Mouse (Mus musculus) ES-Bruce4 (cell line): ENCODE measurements around the gene Slc12a1. TPM values are rescaled to one million over a fixed set of nuclear protein-coding genes. Genes with fewer than 3 reads are reported as not detected.
A peak's percentile ranks its signal among the peaks of the same experiment; 100 is the strongest.

Experiments used
- H3K27ac ChIP-seq: 2 replicates; pipeline ENCODE4 v1.5.1; 2012; ENCODE audit warnings: low read length, inconsistent platforms; ENCODE audit not compliant: insufficient read depth
- H3K27me3 ChIP-seq: 2 replicates; pipeline ENCODE4 v1.6.1; 2012; ENCODE audit warnings: mild to moderate bottlenecking, low read length, inconsistent platforms; ENCODE audit not compliant: control insufficient read depth, poor library complexity, insufficient read depth, severe bottlenecking
- H3K36me3 ChIP-seq: 2 replicates; pipeline ENCODE4 v1.6.1; 2012; ENCODE audit warnings: inconsistent platforms, mild to moderate bottlenecking, low read length, moderate library complexity; ENCODE audit not compliant: control insufficient read depth, poor library complexity, insufficient read depth, severe bottlenecking
- H3K4me1 ChIP-seq: one replicate; pipeline ENCODE4 v1.8.1; 2011; ENCODE audit warnings: low read length; ENCODE audit not compliant: control insufficient read depth, insufficient read depth
- H3K4me3 ChIP-seq: 2 replicates; pipeline ENCODE4 v1.5.1; 2011; ENCODE audit warnings: low read depth, mild to moderate bottlenecking, low read length
- H3K9ac ChIP-seq: 2 replicates; pipeline ENCODE4 v1.6.1; 2012; ENCODE audit warnings: low read depth, mild to moderate bottlenecking, inconsistent platforms; ENCODE audit not compliant: poor library complexity, severe bottlenecking
- H3K9me3 ChIP-seq: replicated peaks from 2 replicates; pipeline ENCODE4 v1.6.1; 2012; ENCODE audit warnings: mild to moderate bottlenecking, low read length, inconsistent platforms; ENCODE audit not compliant: control insufficient read depth, poor library complexity, insufficient read depth, severe bottlenecking
- CTCF ChIP-seq: IDR thresholded peaks from one replicate; pipeline ENCODE4 v1.8.1; 2011; ENCODE audit warnings: low read depth, low read length
- EP300 ChIP-seq: IDR thresholded peaks from 2 replicates; pipeline ENCODE4 v1.6.1; 2011; ENCODE audit warnings: low read depth, low read length; ENCODE audit not compliant: insufficient read depth
- POLR2A ChIP-seq: IDR thresholded peaks from one replicate; pipeline ENCODE4 v1.8.1; 2011; ENCODE audit warnings: low read length; ENCODE audit not compliant: insufficient read depth
- polyA plus RNA-seq: library from polyadenylated mRNA; stranded (reverse); fragments of >200 nt; gene quantifications from 2 replicates; pipeline ENCODE4 v1.2.4, GENCODE M21; 2011; ENCODE audit warnings: low read depth; ENCODE audit not compliant: missing spikeins, insufficient read depth, insufficient read length

Slc12a1 gene
- polyA plus RNA-seq, 1 experiment, result not detected

- H3K36me3 ChIP-seq, result no peaks in the 10 kb centered on the region
- H3K4me3 ChIP-seq, result no peak overlapping the region
- H3K9me3 ChIP-seq, result no peaks in the 10 kb centered on the region
- no peaks in the 10 kb centered on the region for H3K27me3 ChIP-seq
- no peak overlapping the region for H3K27ac ChIP-seq
- TF ChIP-seq EP300, result no peak
- TF ChIP-seq CTCF, result no peak
- no peak for TF ChIP-seq POLR2A
- H3K4me1 ChIP-seq, result no peaks in the 10 kb centered on the region
- no peak overlapping the region for H3K9ac ChIP-seq
Measured at GRCm38 (mm10) chr2:125142336-125142735, 10.0 kb upstream of the Slc12a1 start.

GRCm38 (mm10) chr2:125154294-125154693, 2.0 kb downstream of the Slc12a1 start:
- H3K36me3 ChIP-seq, result no peaks in the 10 kb centered on the region
- no peaks in the 10 kb centered on the region; the same call in 1 of the 2 replicates for H3K9me3 ChIP-seq
- TF ChIP-seq POLR2A, result no peak
- no peak for TF ChIP-seq CTCF
- no peak for TF ChIP-seq EP300
- no peak overlapping the region for H3K9ac ChIP-seq
- no peak overlapping the region for H3K27ac ChIP-seq
- H3K4me3 ChIP-seq, result no peak overlapping the region
- H3K4me1 ChIP-seq, result no peaks in the 10 kb centered on the region
- H3K27me3 ChIP-seq, result no peaks in the 10 kb centered on the region

- H3K4me1 ChIP-seq, result no peaks in the 10 kb centered on the region
- H3K27me3 ChIP-seq, result no peaks in the 10 kb centered on the region
- TF ChIP-seq CTCF, result peak; percentile 42
- no peak for TF ChIP-seq EP300
- TF ChIP-seq POLR2A, result no peak
- no peak overlapping the region for H3K9ac ChIP-seq
- H3K4me3 ChIP-seq, result no peak overlapping the region
- no peaks in the 10 kb centered on the region for H3K36me3 ChIP-seq
- H3K9me3 ChIP-seq, result no peaks in the 10 kb centered on the region; the same call in 1 of the 2 replicates
- H3K27ac ChIP-seq, result no peak overlapping the region
Measured at GRCm38 (mm10) chr2:125155504-125155903, 3.2 kb downstream of the Slc12a1 start.

DNA sequence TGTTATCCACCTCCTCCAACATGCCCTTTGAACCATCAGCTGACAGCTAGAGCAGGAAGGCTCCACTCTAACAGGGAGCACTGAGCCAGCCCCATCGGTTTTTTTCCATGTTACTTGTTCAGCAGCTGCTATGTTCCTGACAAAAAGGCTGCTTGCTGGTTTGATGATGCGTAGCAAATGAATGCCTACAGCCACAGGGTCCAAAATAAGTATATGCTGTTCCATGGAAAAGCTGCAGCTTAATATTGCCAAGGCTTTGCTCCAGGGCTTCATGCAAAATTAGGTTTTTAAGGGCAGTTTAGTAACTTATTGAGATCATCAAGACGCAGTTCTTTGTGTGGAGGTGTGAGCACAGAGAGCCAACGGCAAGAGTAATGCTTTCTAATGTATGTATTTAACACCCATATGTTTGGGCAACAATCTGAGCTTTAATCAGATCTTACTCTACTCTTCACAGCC, 9.7 kb downstream of the Slc12a1 start:
- TF ChIP-seq POLR2A (no peak), CTCF (no peak), EP300 (no peak)
- no peaks in the 10 kb centered on the region for H3K36me3 ChIP-seq
- no peaks in the 10 kb centered on the region for H3K27me3 ChIP-seq
- H3K9me3 ChIP-seq, result no peaks in the 10 kb centered on the region
- H3K9ac ChIP-seq, result no peak overlapping the region
- H3K4me1 ChIP-seq, result no peaks in the 10 kb centered on the region
- no peak overlapping the region for H3K4me3 ChIP-seq
- no peak overlapping the region for H3K27ac ChIP-seq

DNA sequence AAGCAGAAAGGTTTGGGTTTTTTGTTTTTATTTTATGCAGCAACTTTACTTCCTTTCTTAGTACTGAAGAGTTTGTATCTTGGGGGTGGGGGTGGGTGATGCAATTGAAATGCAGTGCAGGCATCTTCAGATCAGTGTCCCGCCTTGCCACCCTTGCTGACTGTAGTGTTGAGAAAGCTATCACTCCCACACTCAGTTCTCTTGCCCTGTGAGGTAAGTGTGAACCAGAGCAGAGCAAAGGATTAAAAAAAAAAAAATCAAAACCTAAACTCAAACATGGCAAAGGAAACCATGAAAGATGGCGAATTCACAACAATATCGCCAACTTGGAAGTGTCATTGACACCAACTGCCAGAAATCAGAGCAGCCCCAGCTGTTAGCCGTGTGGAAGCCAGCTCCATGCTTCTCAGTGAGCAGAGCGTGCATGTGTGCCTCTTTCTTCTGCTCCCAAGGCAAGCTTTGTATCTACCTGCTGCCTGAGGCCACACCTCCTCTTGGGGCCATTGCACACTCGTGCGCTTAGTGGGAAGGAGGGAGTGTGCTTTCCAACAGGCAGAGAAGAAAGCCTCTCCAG, 26.0 kb downstream of the Slc12a1 start:
- no peak overlapping the region for H3K4me3 ChIP-seq
- no peak overlapping the region for H3K27ac ChIP-seq
- no peaks in the 10 kb centered on the region for H3K4me1 ChIP-seq
- H3K9ac ChIP-seq, result no peak overlapping the region
- no peaks in the 10 kb centered on the region for H3K9me3 ChIP-seq
- TF ChIP-seq CTCF, result no peak
- no peak for TF ChIP-seq POLR2A
- TF ChIP-seq EP300, result no peak
- H3K27me3 ChIP-seq, result no peaks in the 10 kb centered on the region
- no peaks in the 10 kb centered on the region for H3K36me3 ChIP-seq

- no peaks in the 10 kb centered on the region for H3K27me3 ChIP-seq
- H3K4me1 ChIP-seq, result no peaks in the 10 kb centered on the region
- H3K9ac ChIP-seq, result no peak overlapping the region
- H3K27ac ChIP-seq, result no peak overlapping the region
- H3K36me3 ChIP-seq, result no peaks in the 10 kb centered on the region
- H3K4me3 ChIP-seq, result no peak overlapping the region
- H3K9me3 ChIP-seq, result no peaks in the 10 kb centered on the region
- TF ChIP-seq CTCF (no peak), EP300 (no peak), POLR2A (no peak)
Measured at GRCm38 (mm10) chr2:125187904-125188303, 35.6 kb downstream of the Slc12a1 start.
